Mouse (Mus musculus): Measurements from ENCODE around the gene Hoxd13. TPM values are rescaled to one million over a fixed set of nuclear protein-coding genes. Genes with fewer than 3 reads are reported as not detected.

Gene Hoxd13
- polyA plus RNA-seq, 1 experiment, result not detected

DNA sequence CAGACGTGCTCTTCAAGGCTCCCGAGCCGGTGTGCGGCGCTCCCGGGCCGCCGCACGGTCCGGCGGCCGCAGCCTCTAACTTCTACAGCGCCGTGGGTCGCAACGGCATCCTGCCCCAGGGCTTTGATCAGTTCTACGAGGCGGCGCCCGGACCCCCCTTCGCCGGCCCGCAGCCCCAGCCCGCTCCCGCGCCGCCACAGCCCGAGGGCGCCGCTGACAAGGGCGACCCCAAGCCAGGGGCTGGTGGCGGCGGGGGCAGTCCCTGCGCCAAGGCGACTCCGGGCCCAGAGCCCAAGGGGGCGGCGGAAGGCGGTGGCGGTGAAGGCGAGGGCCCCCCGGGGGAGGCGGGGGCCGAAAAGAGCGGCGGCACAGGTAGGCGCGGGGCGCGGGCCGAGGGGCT is 14.7 kb downstream of the Hoxd13 start:
- no peak overlapping the region for H3K4me3 ChIP-seq (ENCODE audit: insufficient read depth, low read depth, low read length)
- TF ChIP-seq POLR2A (IDR thresholded peaks at IDR 0.05; ENCODE audit: insufficient read depth, low read depth, low read length) (no peak), CTCF (IDR thresholded peaks at IDR 0.05; ENCODE audit: insufficient read depth, low read depth, low read length) (no peak)
- WGBS, result 2% methylated on average over 51 of the region's 51 CpGs
- H3K4me1 ChIP-seq (ENCODE audit: control insufficient read depth, insufficient read depth, low read length), result no peaks in the 10 kb centered on the region
- H3K27ac ChIP-seq (ENCODE audit: insufficient read depth, low read depth, low read length), result no peak overlapping the region

DNA sequence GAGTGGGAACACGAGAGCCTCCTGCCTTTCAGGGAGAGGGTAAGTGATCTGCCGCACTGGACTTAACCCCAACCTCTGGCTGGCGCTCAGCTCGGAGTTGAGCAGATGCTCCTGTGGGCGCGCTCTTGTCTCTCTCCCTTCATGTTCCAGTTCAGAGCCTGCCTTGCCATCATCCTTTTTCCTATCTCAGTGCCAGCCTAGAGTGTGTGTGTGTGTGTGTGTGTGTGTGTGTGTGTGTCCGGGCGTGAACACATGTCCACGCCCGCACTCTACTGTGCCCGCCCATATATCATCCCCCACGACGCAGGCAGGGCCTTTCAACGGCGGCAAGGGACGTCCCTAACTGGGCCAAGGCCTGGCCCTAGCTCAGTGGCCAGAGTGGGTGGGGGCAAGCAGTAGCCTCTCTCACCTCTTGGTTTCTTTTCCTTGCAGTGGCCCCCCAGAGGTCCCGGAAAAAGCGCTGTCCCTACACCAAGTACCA is 15.4 kb downstream of the Hoxd13 start:
- Histone ChIP-seq H3K4me1 (ENCODE audit: control insufficient read depth, insufficient read depth, low read length) (no peaks in the 10 kb centered on the region), H3K4me3 (ENCODE audit: insufficient read depth, low read depth, low read length) (no peak overlapping the region), H3K27ac (ENCODE audit: insufficient read depth, low read depth, low read length) (no peak overlapping the region)
- TF ChIP-seq CTCF (IDR thresholded peaks at IDR 0.05; ENCODE audit: insufficient read depth, low read depth, low read length), result no peak
- no peak for TF ChIP-seq POLR2A (IDR thresholded peaks at IDR 0.05; ENCODE audit: insufficient read depth, low read depth, low read length)
- WGBS, result 3% methylated on average over 18 of the region's 18 CpGs

DNA sequence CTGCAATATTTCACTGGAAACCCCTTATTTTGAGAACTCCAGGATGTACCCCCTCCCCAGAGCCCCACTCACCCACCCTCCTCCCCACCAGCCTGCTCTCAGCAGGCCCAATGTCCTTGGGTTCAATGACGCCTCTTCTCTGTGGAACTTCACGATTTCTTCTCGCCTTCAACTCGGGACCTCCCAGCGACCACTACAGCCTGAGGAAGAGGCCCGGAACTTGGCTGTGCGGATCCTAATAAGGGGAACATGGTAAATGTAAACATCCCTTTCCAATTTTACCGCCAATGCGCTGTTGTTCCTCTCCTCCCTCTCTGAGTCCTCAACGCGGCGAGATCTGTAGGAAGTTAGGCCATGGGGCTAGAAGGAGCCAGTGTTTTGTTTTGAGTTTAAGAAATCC is 16.0 kb downstream of the Hoxd13 start:
- no peaks in the 10 kb centered on the region for H3K4me1 ChIP-seq (ENCODE audit: control insufficient read depth, insufficient read depth, low read length)
- no peak overlapping the region for H3K27ac ChIP-seq (ENCODE audit: insufficient read depth, low read depth, low read length)
- no peak overlapping the region for H3K4me3 ChIP-seq (ENCODE audit: insufficient read depth, low read depth, low read length)
- no peak for TF ChIP-seq CTCF (IDR thresholded peaks at IDR 0.05; ENCODE audit: insufficient read depth, low read depth, low read length)
- TF ChIP-seq POLR2A (IDR thresholded peaks at IDR 0.05; ENCODE audit: insufficient read depth, low read depth, low read length), result no peak
- WGBS, result 5% methylated on average over 12 of the region's 12 CpGs

DNA sequence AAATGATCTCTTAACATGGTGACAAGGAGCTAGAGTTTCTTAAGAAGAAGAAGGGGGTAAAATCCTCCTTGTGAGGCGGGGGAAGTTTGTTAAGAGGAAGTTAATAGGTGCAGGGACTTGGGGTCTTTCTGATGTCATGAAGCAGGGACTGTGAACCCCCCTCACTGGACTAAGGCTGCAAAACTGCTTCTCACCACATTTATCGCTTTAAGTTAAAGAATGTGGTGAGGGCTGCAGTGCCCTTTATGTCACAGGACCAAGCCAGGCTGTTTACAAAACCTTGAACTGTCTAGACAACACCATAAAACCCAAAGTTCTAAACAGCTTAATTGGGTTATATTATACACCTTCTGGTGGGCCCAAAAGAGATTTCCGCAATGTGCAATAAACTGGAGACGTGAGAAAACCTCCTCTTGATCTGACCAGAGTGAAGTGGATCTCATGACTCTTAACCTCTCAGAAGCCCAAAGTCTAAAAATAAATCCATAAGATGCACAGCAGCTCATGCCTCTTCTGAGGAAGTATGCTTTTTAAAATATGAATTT is 17.0 kb downstream of the Hoxd13 start:
- TF ChIP-seq POLR2A (IDR thresholded peaks at IDR 0.05; ENCODE audit: insufficient read depth, low read depth, low read length) (no peak), CTCF (IDR thresholded peaks at IDR 0.05; ENCODE audit: insufficient read depth, low read depth, low read length) (no peak)
- WGBS, result 10% methylated on average over 4 of the region's 4 CpGs
- Histone ChIP-seq H3K4me3 (ENCODE audit: insufficient read depth, low read depth, low read length) (no peak overlapping the region), H3K27ac (ENCODE audit: insufficient read depth, low read depth, low read length) (no peak overlapping the region), H3K4me1 (ENCODE audit: control insufficient read depth, insufficient read depth, low read length) (no peaks in the 10 kb centered on the region)

DNA sequence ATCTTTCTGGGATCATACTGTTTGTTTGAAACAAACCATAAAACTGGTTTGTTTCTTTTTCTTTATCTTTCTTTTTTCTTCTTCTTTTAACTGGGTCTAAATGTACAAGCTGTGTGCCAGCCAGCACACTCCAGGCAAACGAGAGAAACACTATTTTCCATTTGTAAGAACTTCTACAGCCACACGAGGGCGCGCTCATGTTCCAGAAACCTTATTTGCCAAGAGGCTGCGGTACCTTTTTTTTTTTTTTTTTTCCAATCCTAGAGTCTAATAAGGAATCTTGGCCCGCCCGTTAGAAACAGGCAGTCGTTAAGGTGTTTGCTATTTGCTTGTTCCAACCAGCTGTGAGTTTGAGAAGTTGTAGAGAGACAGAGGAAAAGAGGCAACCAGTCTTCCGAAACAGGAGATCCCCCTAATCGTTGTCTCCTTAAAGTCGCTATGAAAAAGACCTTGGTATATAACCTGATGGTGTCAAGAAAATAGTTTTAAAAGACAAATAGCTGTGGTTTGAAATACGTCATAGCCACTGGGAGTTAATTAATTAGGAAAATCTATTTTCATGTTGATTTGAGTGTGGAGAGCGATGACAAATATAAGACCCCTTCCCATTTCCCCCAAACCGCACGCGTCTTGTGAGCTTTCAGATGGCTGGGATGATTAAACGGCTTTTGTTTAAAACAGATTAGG is 18.3 kb downstream of the Hoxd13 start:
- no peaks in the 10 kb centered on the region for H3K4me1 ChIP-seq (ENCODE audit: control insufficient read depth, insufficient read depth, low read length)
- WGBS, result 8% methylated on average over 17 of the region's 17 CpGs
- no peak overlapping the region for H3K27ac ChIP-seq (ENCODE audit: insufficient read depth, low read depth, low read length)
- H3K4me3 ChIP-seq (ENCODE audit: insufficient read depth, low read depth, low read length), result no peak overlapping the region
- TF ChIP-seq POLR2A (IDR thresholded peaks at IDR 0.05; ENCODE audit: insufficient read depth, low read depth, low read length) (no peak), CTCF (IDR thresholded peaks at IDR 0.05; ENCODE audit: insufficient read depth, low read depth, low read length) (no peak)

DNA sequence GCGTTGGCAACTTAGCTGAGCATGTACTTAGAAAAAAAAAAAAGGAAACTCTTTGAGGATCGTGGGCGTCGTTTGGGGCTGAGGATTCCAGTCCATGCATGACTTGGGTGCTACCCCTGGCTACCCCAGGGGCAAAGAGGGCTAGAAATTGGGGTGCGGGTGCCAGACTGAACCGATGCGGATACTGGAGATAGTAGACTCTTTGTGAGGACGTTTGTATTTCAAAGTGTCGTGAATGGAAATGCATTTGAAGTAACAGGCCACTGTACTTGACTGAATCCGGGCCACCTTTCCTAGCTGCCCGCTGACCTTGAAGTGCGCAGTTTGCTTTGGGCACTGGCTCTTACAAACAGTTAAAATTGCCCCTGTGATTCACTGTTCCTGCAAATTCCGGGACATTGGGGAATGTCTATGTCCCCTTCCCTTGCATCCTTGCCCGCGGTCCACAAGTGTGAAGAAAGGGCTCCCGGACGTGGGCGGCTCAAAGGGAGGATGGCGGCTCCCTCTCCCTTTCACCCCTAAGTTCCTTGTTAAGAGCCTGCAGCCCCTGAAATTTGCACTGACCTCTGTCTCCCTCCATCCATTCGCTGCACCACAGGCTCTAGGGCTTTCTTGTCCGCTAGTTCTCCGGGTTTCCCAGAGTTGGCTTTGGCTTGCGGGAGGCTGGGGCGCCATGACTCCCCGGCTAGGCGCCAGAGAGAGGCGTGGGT is 19.0 kb downstream of the Hoxd13 start:
- 3% methylated on average over 27 of the region's 27 CpGs for WGBS
- TF ChIP-seq POLR2A (IDR thresholded peaks at IDR 0.05; ENCODE audit: insufficient read depth, low read depth, low read length) (no peak), CTCF (IDR thresholded peaks at IDR 0.05; ENCODE audit: insufficient read depth, low read depth, low read length) (no peak)
- Histone ChIP-seq H3K27ac (ENCODE audit: insufficient read depth, low read depth, low read length) (no peak overlapping the region), H3K4me1 (ENCODE audit: control insufficient read depth, insufficient read depth, low read length) (no peaks in the 10 kb centered on the region), H3K4me3 (ENCODE audit: insufficient read depth, low read depth, low read length) (no peak overlapping the region)

DNA sequence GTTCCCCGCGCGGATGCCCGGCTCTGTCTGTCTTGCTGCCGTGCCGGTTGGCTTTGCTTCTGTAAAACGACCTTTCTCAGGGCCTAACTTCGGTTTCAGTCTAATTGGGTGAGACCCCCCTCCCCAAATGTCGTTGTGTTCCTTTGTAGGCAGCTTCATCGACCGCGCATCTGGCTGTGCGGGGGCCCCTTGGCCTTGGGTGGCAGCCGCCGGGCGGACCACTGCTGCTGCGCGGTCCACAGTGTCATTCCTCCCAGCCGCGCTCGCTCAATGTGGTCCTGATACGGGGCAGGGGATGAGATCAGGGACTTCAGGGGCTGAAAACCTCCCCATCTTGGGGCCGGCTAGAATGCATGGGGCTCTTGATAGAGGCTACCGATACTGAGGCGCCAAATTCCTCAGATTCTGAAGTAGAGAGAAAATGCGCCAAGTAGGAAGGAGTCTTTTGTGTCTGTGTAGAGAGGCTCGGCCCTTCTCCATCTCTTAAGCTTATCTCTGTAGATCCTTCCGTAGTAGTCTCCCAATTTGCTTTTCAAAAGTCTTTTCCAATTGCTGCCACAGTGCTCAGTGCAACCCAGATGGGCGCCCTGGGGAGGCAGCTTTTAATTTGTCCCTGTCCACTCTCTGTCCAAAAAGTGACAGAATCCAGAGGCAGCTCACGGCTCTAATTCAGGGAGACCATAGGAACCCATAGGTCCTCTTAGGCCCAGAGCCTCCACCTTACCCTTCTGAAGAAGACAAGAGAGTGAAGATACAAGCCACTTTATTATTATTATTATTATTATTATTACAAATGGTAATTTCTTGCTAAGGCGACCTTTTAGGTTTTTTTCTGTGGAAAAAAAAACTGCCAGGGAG is 19.8 kb downstream of the Hoxd13 start:
- no peaks in the 10 kb centered on the region for H3K4me1 ChIP-seq (ENCODE audit: control insufficient read depth, insufficient read depth, low read length)
- H3K27ac ChIP-seq (ENCODE audit: insufficient read depth, low read depth, low read length), result no peak overlapping the region
- TF ChIP-seq POLR2A (IDR thresholded peaks at IDR 0.05; ENCODE audit: insufficient read depth, low read depth, low read length) (no peak), CTCF (IDR thresholded peaks at IDR 0.05; ENCODE audit: insufficient read depth, low read depth, low read length) (no peak)
- H3K4me3 ChIP-seq (ENCODE audit: insufficient read depth, low read depth, low read length), result no peak overlapping the region
- WGBS, result 3% methylated on average over 31 of the region's 31 CpGs

DNA sequence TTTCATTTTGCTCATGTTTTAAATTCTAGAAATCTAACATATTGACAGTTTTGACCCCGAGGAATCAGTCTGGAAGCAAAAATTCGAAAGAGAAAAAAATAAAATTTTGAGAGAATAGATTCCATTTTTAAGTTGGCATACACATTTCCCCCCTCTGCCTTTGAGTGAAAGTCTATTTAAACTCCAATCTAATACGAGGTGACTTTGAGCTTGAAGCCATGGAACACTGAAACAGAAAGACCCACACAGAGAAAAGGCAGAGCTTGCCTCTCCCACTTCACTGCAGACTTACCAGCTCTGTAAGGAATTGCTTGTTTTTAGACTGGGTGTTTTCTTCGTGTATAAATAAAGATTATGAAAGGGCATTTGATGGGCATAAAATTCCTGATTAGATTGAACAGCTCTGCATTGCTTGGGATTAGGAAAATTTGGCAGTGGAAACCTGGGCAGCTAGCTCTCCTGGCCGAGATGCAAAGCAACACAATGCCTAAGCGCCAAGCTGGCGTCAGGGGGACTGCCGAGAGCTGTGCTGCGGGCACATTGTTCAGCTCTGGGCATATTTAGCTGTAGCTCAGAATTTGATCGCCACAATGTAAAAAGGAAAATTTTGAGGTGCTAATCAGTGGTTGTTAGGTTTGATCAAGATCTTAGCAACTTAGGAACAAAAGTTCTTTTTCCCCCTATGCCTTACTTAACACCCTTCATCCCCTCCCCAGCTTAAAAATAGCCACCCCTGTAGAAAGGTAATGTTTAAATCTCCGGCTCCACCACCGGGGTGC is 20.9 kb downstream of the Hoxd13 start:
- WGBS, result 7% methylated on average over 12 of the region's 12 CpGs
- no peak for TF ChIP-seq CTCF (IDR thresholded peaks at IDR 0.05; ENCODE audit: insufficient read depth, low read depth, low read length)
- no peak for TF ChIP-seq POLR2A (IDR thresholded peaks at IDR 0.05; ENCODE audit: insufficient read depth, low read depth, low read length)

More for the DNA sequence above, 20.9 kb downstream of the Hoxd13 start:
- Histone ChIP-seq H3K4me1 (ENCODE audit: control insufficient read depth, insufficient read depth, low read length) (no peaks in the 10 kb centered on the region), H3K4me3 (ENCODE audit: insufficient read depth, low read depth, low read length) (no peak overlapping the region), H3K27ac (ENCODE audit: insufficient read depth, low read depth, low read length) (no peak overlapping the region)

Data from olfactory bulb, adult 2 months (tissue).